Mouse (Mus musculus) ES-Bruce4 (cell line): ENCODE data around the gene Snx1. TPM values are rescaled to one million over a fixed set of nuclear protein-coding genes. Genes with fewer than 3 reads are reported as not detected.

Experiments
- H3K27ac ChIP-seq: 2 replicates; pipeline ENCODE4 v1.5.1; 2012; ENCODE audit warnings: low read length, inconsistent platforms; ENCODE audit not compliant: insufficient read depth
- H3K27me3 ChIP-seq: 2 replicates; pipeline ENCODE4 v1.6.1; 2012; ENCODE audit warnings: mild to moderate bottlenecking, low read length, inconsistent platforms; ENCODE audit not compliant: control insufficient read depth, poor library complexity, insufficient read depth, severe bottlenecking
- H3K36me3 ChIP-seq: 2 replicates; pipeline ENCODE4 v1.6.1; 2012; ENCODE audit warnings: inconsistent platforms, mild to moderate bottlenecking, low read length, moderate library complexity; ENCODE audit not compliant: control insufficient read depth, poor library complexity, insufficient read depth, severe bottlenecking
- H3K4me1 ChIP-seq: one replicate; pipeline ENCODE4 v1.8.1; 2011; ENCODE audit warnings: low read length; ENCODE audit not compliant: control insufficient read depth, insufficient read depth
- H3K4me3 ChIP-seq: 2 replicates; pipeline ENCODE4 v1.5.1; 2011; ENCODE audit warnings: low read depth, mild to moderate bottlenecking, low read length
- H3K9ac ChIP-seq: 2 replicates; pipeline ENCODE4 v1.6.1; 2012; ENCODE audit warnings: low read depth, mild to moderate bottlenecking, inconsistent platforms; ENCODE audit not compliant: poor library complexity, severe bottlenecking
- H3K9me3 ChIP-seq: replicated peaks from 2 replicates; pipeline ENCODE4 v1.6.1; 2012; ENCODE audit warnings: mild to moderate bottlenecking, low read length, inconsistent platforms; ENCODE audit not compliant: control insufficient read depth, poor library complexity, insufficient read depth, severe bottlenecking
- CTCF ChIP-seq: IDR thresholded peaks from one replicate; pipeline ENCODE4 v1.8.1; 2011; ENCODE audit warnings: low read depth, low read length
- EP300 ChIP-seq: IDR thresholded peaks from 2 replicates; pipeline ENCODE4 v1.6.1; 2011; ENCODE audit warnings: low read depth, low read length; ENCODE audit not compliant: insufficient read depth
- POLR2A ChIP-seq: IDR thresholded peaks from one replicate; pipeline ENCODE4 v1.8.1; 2011; ENCODE audit warnings: low read length; ENCODE audit not compliant: insufficient read depth
- polyA plus RNA-seq: library from polyadenylated mRNA; stranded (reverse); fragments of >200 nt; gene quantifications from 2 replicates; pipeline ENCODE4 v1.2.4, GENCODE M21; 2011; ENCODE audit warnings: low read depth; ENCODE audit not compliant: missing spikeins, insufficient read depth, insufficient read length

Snx1 gene
- polyA plus RNA-seq, 1 experiment: 34.7 TPM

GRCm38 (mm10) chr9:66080804-66081459, 45.5 kb downstream of the Snx1 start:
- no peak overlapping the region for H3K4me3 ChIP-seq
- H3K27ac ChIP-seq: no peak overlapping the region
- TF ChIP-seq EP300: no peak
- TF ChIP-seq CTCF: no peak
- TF ChIP-seq POLR2A: no peak
- H3K9me3 ChIP-seq: no peaks in the 10 kb centered on the region
- H3K36me3 ChIP-seq: no peaks in the 10 kb centered on the region
- H3K9ac ChIP-seq: no peak overlapping the region
- H3K4me1 ChIP-seq: no peaks in the 10 kb centered on the region
- H3K27me3 ChIP-seq: no peaks in the 10 kb centered on the region

DNA sequence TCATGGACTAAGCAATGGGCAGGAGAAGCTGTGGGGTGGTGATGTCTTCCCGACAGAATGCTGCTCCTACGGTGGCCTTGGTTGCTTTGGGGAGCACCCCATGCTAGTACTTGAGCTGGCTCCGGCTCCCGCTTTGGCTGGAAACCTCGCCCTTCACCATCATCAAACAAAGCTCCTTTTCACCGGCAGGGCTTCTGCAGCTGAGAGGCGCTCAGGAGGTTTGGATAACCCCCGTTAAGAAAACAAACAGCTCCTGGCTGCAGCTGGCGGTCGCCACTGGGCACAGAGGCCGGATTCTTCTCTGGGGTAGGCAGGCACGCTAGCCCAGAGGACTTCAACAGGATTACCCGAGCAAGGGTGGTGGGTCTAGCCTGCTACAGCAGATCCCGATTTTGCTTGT, 47.9 kb downstream of the Snx1 start:
- H3K9ac ChIP-seq: no peak overlapping the region
- TF ChIP-seq CTCF (no peak), POLR2A (no peak), EP300 (no peak)
- no peaks in the 10 kb centered on the region; the same call in 1 of the 2 replicates for H3K9me3 ChIP-seq
- H3K4me3 ChIP-seq: no peak overlapping the region
- no peaks in the 10 kb centered on the region for H3K27me3 ChIP-seq
- no peaks in the 10 kb centered on the region for H3K36me3 ChIP-seq
- H3K4me1 ChIP-seq: no peaks in the 10 kb centered on the region
- no peak overlapping the region for H3K27ac ChIP-seq

DNA sequence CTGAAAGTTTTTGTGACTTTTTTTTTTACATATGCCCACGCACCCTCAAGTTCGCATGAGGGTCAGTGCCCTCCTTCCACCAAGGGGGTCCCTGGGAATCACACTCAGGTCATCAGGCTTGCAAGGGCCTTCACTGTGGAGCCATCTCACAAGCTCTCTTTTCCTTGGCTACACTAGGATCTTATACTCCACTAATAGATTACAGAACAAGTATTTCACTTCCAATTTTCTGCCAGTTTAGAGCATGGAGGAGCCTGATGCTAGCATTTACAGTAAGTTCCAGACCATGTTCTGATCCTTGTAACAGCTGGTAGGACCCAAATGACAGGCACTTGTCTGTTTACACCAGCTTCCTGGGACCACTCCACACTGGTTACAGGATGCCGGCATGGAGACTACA, 48.3 kb downstream of the Snx1 start:
- H3K9me3 ChIP-seq: no peaks in the 10 kb centered on the region; the same call in 1 of the 2 replicates
- no peak overlapping the region for H3K4me3 ChIP-seq
- H3K4me1 ChIP-seq: no peaks in the 10 kb centered on the region
- H3K27ac ChIP-seq: no peak overlapping the region
- TF ChIP-seq CTCF (no peak), EP300 (no peak)
- no peaks in the 10 kb centered on the region for H3K36me3 ChIP-seq
- no peak overlapping the region for H3K9ac ChIP-seq
- no peaks in the 10 kb centered on the region for H3K27me3 ChIP-seq

GRCm38 (mm10) chr9:66072754-66073153, 53.6 kb downstream of the Snx1 start:
- no peak overlapping the region for H3K27ac ChIP-seq
- no peak overlapping the region for H3K4me3 ChIP-seq
- peaks cover 4% of the 10 kb centered on the region for H3K4me1 ChIP-seq
- no peaks in the 10 kb centered on the region; the same call in 1 of the 2 replicates for H3K9me3 ChIP-seq
- H3K9ac ChIP-seq: no peak overlapping the region
- H3K27me3 ChIP-seq: peaks cover 2% of the 10 kb centered on the region; the same call in 1 of the 2 replicates
- TF ChIP-seq EP300 (no peak), POLR2A (no peak), CTCF (no peak)
- H3K36me3 ChIP-seq: no peaks in the 10 kb centered on the region

- TF ChIP-seq CTCF: no peak
- no peak for TF ChIP-seq POLR2A
- H3K4me3 ChIP-seq: no peak overlapping the region
- peaks cover 5% of the 10 kb centered on the region for H3K4me1 ChIP-seq
Observed at GRCm38 (mm10) chr9:66070151-66070550, 56.2 kb downstream of the Snx1 start.

GRCm38 (mm10) chr9:66069583-66069982, 56.8 kb downstream of the Snx1 start, which contains the start of gene Snx22:
Gene Snx22, minus strand, starts transcription at chr9:66069719.
- peaks cover 2% of the 10 kb centered on the region; the same call in 1 of the 2 replicates for H3K27me3 ChIP-seq
- peak within 1 kb of the TSS; percentile 75 for H3K9ac ChIP-seq
- peaks cover 5% of the 10 kb centered on the region for H3K4me1 ChIP-seq
- H3K4me3 ChIP-seq: peak within 1 kb of the TSS; percentile 90
- no peak for TF ChIP-seq CTCF
- TF ChIP-seq EP300: no peak
- TF ChIP-seq POLR2A: no peak
- H3K27ac ChIP-seq: no peak within 1 kb of the TSS
- H3K9me3 ChIP-seq: no peaks in the 10 kb centered on the region; the same call in 1 of the 2 replicates
- H3K36me3 ChIP-seq: peaks cover 12% of the 10 kb centered on the region

More at GRCm38 (mm10) chr9:66070151-66070550, 56.2 kb downstream of the Snx1 start:
- no peak overlapping the region for H3K27ac ChIP-seq
- H3K9me3 ChIP-seq: no peaks in the 10 kb centered on the region; the same call in 1 of the 2 replicates
- no peak overlapping the region for H3K9ac ChIP-seq
- H3K36me3 ChIP-seq: peaks cover 11% of the 10 kb centered on the region
- peaks cover 2% of the 10 kb centered on the region; the same call in 1 of the 2 replicates for H3K27me3 ChIP-seq
